Mouse (Mus musculus) CD4-positive naive resting alpha-beta T cell, adult 76 days (primary cell): ENCODE measurements around the gene Artn. TPM values are rescaled to one million over a fixed set of nuclear protein-coding genes. Genes with fewer than 3 reads are reported as not detected.

Experiments
- total RNA-seq: library from RNA; stranded (reverse); gene quantifications from one replicate; pipeline ENCODE4 v1.2.4, GENCODE M21; 2023

Gene Artn
- not detected for total RNA-seq

GRCm38 (mm10) chr4:117929391-117929881 is at the start of gene Artn:
Gene Artn (minus strand): TSS chr4:117929763.

DNA sequence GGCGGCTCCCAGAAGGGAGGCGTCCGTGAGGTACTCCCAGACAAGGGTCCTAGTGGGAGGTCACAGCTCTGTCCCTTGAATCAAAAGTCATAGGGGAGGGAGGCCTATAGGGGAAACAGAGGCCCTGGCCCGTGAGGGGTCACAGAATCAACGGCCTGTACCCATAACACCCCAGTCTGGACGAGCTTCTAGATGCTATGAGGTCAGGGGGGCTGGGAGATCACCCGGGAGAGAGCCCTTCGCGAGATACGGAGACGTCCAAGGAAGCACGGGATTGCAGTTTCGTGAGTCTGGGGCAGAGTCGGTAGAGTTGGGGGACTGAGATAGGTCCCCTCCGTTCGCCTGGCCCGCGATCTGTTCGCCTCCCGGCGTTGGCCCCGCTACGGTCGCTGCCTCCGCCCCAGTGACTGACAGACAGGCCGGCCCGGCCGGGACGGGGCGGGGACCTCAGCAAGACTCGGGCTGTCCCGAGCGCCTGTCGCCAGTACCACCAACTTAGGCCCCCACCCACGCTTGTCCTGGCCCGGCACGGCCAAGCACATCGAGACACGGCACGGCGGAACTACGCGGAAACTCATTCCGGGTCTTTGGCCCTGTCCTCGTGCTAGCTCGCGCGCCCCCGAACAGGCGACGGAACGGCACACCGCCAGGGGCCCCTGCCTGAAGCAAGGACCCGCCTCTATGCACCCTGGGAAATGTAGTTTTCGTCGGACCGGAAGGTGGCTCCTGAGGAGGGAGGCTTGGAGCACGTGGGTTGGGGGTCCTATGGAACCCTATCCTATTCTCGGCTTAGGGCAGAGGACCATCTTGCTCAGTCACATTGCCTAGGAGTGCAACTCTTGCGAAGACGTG is 14.7 kb downstream of the Artn start, which contains the start of gene Ipo13:
Ipo13 (minus strand) TSS at position 409 of the 852 bp plus-strand sequence.

DNA sequence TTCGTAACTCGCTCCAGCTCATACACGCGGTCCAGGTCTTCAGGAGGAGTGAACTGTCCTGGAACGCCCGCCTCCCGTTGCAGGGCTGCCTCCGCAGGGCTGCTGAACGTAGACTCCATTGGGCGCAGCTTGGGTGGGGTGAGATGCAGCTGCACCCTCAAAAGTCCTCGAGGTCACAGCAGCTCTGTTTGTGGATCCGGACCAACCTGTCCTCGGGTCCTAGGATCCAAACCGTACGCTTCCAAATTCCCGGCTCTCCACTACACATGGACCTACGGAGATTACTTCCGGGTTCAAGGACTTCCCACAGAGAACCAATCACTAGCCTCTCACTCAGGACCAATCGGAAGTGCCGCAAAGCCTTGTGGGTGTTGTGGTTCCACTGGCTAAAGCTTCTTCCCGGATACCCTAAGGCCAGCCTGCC is 37.8 kb downstream of the Artn start, which contains the start of gene Dph2:
Dph2 (minus strand) TSS at position 295 of the 424 bp plus-strand sequence.

DNA sequence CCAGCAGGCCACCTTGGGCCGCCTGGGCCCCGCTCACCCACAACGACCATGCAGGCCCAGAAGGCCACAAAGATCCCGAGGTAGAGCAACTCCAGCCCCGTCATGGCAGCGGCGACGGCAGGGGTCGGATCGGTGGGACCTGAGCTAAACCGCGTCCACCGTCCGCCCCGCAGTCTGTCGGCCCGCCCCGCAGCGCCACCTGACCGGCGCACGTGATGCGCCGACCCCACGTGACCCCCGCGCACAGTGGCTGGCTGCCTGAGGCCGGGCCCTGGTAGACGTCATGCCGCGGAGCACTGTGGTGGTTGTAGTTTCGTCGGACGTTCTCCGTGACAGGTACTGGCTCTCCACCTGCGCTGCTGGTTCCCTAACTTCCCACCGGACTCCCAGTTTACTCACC is 42.4 kb downstream of the Artn start, which contains the start of gene Atp6v0b:
Atp6v0b (minus strand) TSS at position 201 of the 400 bp plus-strand sequence.

GRCm38 (mm10) chr4:117882701-117883691 is 46.6 kb downstream of the Artn start, which contains the start of gene B4galt2:
Gene B4galt2 (minus strand): TSS chr4:117883487.

Other genes with a start within 250 kb of the Artn start
- 25.6 TPM for gene Dmap1, start 247.5 kb downstream of the Artn start, total RNA-seq
- not detected for gene Gm12845, start 205.4 kb downstream of the Artn start, total RNA-seq
- not detected for gene Klf17, start 164.1 kb downstream of the Artn start, total RNA-seq
- 1.5 TPM for gene Slc6a9, start 95.3 kb downstream of the Artn start, total RNA-seq
- not detected for gene Ccdc24, start 57.2 kb downstream of the Artn start, total RNA-seq
- gene B4galt2, start 46.3 kb downstream of the Artn start, total RNA-seq: not detected
- gene Atp6v0b, start 42.4 kb downstream of the Artn start, total RNA-seq: 76.9 TPM
- gene Dph2, start 37.7 kb downstream of the Artn start, total RNA-seq: 9.3 TPM
- 43.5 TPM for gene Ipo13, start 14.8 kb downstream of the Artn start, total RNA-seq
- 11.4 TPM for gene St3gal3, start 205.2 kb upstream of the Artn start, total RNA-seq